Mouse (Mus musculus): ENCODE measurements around the gene Rbfox2. TPM values are rescaled to one million over a fixed set of nuclear protein-coding genes. Genes with fewer than 3 reads are reported as not detected.

Gene Rbfox2
- total and polyA plus RNA-seq, 3 experiments: 0.89 TPM; not detected in 2

DNA sequence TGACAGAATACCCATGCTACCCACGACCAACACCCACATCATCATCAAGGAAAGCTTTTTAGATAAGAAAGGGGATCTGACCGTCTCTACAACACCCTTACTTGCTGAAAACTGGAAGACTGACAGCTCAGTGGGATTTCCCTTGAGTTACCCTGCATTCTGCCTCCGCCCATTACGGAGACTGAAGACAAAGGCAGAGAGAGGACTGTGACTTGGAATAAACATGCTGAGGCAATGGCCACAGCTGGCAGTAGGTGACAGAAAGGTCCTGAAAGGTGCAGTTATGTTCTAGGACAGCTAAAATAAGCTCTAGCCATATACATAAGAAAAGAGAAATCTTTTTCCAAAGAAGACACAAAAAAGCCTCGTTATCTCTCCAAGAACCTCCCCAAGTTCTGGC, 99.8 kb downstream of the Rbfox2 start (continued):
- no peak for TF ChIP-seq SMC3 (IDR thresholded peaks at IDR 0.05; ENCODE audit: low read depth, low read length)

DNA sequence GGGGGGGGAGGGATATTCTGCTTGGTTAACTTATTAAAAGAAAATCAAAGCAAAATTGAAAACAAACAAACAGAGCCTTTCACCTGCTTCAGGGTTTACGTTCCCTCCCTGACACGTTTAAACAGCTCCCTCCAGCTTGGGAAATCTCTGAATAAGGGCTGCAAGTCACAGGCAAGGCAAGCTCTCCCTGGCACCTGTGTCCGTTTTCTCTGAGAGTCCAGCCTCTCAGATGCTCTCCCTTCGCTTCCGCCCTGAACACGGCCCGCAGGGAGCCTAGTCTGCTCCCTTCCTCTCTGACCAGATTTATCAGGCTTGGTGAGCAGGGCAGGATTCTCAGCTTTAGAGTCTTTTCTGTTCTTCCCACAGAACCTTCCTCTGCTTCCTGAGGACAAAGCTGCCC, 101.9 kb downstream of the Rbfox2 start:
- dilution Hi-C loops (cut with MboI; ENCODE audit: extremely low pct_ligation_motif_present, extremely low pct_unique_long_range_greater_than_20kb, low sequenced_read_pairs): no loop called here
- H3K4me2 ChIP-seq (ENCODE audit: insufficient read depth, low read depth, poor library complexity, severe bottlenecking): no peak overlapping the region
- H3K4me3 ChIP-seq (replicated peaks in 1 of 3; ENCODE audit: low read depth in 2 of 3, low read length in 2 of 3, poor library complexity in 1 of 3): no peak overlapping the region
- no peak overlapping the region for H3K9ac ChIP-seq (ENCODE audit: insufficient read depth, low read depth)
- no peaks in the 10 kb centered on the region for H3K36me3 ChIP-seq (replicated peaks in 1 of 2; ENCODE audit: control insufficient read depth in 1 of 2, insufficient read depth in 1 of 2, low read length in 1 of 2)
- peaks cover 96% of the 10 kb centered on the region for H3K27me3 ChIP-seq (replicated peaks)
- in situ Hi-C loops (cut with MboI; ENCODE audit: low pct_ligation_motif_present, low pct_unique_long_range_greater_than_20kb, low sequenced_read_pairs): no loop called here
- DNase-seq (ENCODE audit: extremely low read depth): no peak
- no peaks in the 10 kb centered on the region for H3K9me3 ChIP-seq (replicated peaks; ENCODE audit: low read length)
- no peak overlapping the region for H3K27ac ChIP-seq (ENCODE audit: insufficient read depth, low read depth)
- no peaks in the 10 kb centered on the region for H3K79me2 ChIP-seq (replicated peaks; ENCODE audit: control insufficient read depth, extremely low read depth, insufficient read depth, poor library complexity, severe bottlenecking)
- no peaks in the 10 kb centered on the region for H3K4me1 ChIP-seq (ENCODE audit: control insufficient read depth in 1 of 2, insufficient read depth in 2 of 2)
- TF ChIP-seq TCF12 (IDR thresholded peaks at IDR 0.05; ENCODE audit: low read depth, low read length) (no peak), ZKSCAN1 (IDR thresholded peaks at IDR 0.05; ENCODE audit: borderline replicate concordance, low read depth, low read length) (no peak), EP300 (IDR thresholded peaks at IDR 0.05; ENCODE audit: low read length) (no peak), JUND (conservative IDR thresholded peaks at IDR 0.05; ENCODE audit: low read depth, low read length) (no peak), SMC3 (IDR thresholded peaks at IDR 0.05; ENCODE audit: low read depth, low read length) (no peak), MXI1 (IDR thresholded peaks at IDR 0.05; ENCODE audit: low read depth, low read length) (no peak), RAD21 (IDR thresholded peaks at IDR 0.05; ENCODE audit: low read depth, low read length) (no peak)

DNA sequence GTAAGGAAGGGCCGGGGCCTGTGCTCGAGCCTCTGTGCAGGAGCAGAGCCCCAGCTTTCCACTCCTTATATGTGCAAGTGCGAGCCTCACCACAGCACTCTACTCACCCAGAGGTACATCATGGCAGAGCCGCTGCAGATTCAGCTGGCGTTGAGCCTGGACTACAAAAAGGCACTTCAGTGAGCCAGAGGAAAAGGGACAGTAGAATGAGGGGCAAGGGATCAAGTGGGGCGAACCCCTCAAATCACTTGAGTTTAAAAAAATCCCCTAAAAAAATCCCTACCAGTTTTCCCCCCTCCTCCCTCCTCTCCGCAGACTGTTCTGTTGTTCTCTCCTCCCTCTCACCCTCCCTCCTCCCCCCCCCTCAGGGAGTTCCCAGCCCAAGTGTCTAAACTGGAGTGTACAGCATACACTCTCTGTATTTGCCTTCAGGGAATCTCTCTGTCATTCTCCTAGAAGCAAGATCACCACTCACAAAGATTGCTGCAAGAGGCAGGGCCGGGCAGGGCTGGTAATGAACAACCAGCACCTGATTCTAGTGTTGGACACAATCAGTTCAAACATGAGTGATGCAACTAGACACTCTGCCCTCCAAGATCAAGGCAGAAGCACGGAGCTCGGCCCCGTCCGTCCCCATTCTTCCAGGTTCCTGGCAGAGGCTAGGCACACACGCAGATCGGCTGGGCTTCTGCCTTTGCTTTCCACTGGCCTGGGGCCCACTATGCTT, 103.4 kb downstream of the Rbfox2 start:
- Histone ChIP-seq H3K9me3 (replicated peaks; ENCODE audit: low read length) (no peaks in the 10 kb centered on the region), H3K79me2 (replicated peaks; ENCODE audit: control insufficient read depth, extremely low read depth, insufficient read depth, poor library complexity, severe bottlenecking) (no peaks in the 10 kb centered on the region), H3K9ac (ENCODE audit: insufficient read depth, low read depth) (no peak overlapping the region), H3K4me1 (ENCODE audit: control insufficient read depth in 1 of 2, insufficient read depth in 2 of 2) (no peaks in the 10 kb centered on the region), H3K4me2 (ENCODE audit: insufficient read depth, low read depth, poor library complexity, severe bottlenecking) (no peak overlapping the region), H3K4me3 (replicated peaks in 1 of 3; ENCODE audit: low read depth in 2 of 3, low read length in 2 of 3, poor library complexity in 1 of 3) (no peak overlapping the region), H3K27ac (ENCODE audit: insufficient read depth, low read depth) (no peak overlapping the region), H3K27me3 (replicated peaks) (peaks cover 97% of the 10 kb centered on the region), H3K36me3 (replicated peaks in 1 of 2; ENCODE audit: control insufficient read depth in 1 of 2, insufficient read depth in 1 of 2, low read length in 1 of 2) (no peaks in the 10 kb centered on the region)
- DNase-seq (ENCODE audit: extremely low read depth): no peak
- TF ChIP-seq ZMIZ1 (IDR thresholded peaks at IDR 0.05; ENCODE audit: low read depth, low read length) (no peak), PAX5 (IDR thresholded peaks at IDR 0.05; ENCODE audit: low read length) (no peak), POLR2A (IDR thresholded peaks at IDR 0.05; ENCODE audit: low read depth, low read length) (no peak), BHLHE40 (IDR thresholded peaks at IDR 0.05; ENCODE audit: low read depth, low read length) (no peak), SMC3 (IDR thresholded peaks at IDR 0.05; ENCODE audit: low read depth, low read length) (no peak), USF2 (conservative IDR thresholded peaks at IDR 0.05; ENCODE audit: low read depth, low read length) (no peak), RAD21 (IDR thresholded peaks at IDR 0.05; ENCODE audit: low read depth, low read length) (no peak), TBP (conservative IDR thresholded peaks at IDR 0.05; ENCODE audit: low read depth, low read length) (no peak), ELF1 (IDR thresholded peaks at IDR 0.05; ENCODE audit: low read depth, low read length) (no peak)
- in situ Hi-C loops (cut with MboI; ENCODE audit: low pct_ligation_motif_present, low pct_unique_long_range_greater_than_20kb, low sequenced_read_pairs): no loop called here
- dilution Hi-C loops (cut with MboI; ENCODE audit: extremely low pct_ligation_motif_present, extremely low pct_unique_long_range_greater_than_20kb, low sequenced_read_pairs): no loop called here
